Mouse (Mus musculus): Measurements from ENCODE around the gene Dnm2. TPM values are rescaled to one million over a fixed set of nuclear protein-coding genes. Genes with fewer than 3 reads are reported as not detected.

Dnm2 gene
- total and polyA plus RNA-seq, 2 experiments from 2014 or later, result 58.6 to 80.4 TPM

GRCm38 (mm10) chr9:21496308-21497049, 71.8 kb downstream of the Dnm2 start:
- DNase-seq (ENCODE audit: low spot score) (no peak), ATAC-seq (no peak)
- Histone ChIP-seq H3K9me3 (ENCODE audit: low read length) (no peaks in the 10 kb centered on the region), H3K4me1 (ENCODE audit: insufficient read depth, low read length) (no peaks in the 10 kb centered on the region), H3K36me3 (ENCODE audit: insufficient read depth, low read length) (peaks cover 11% of the 10 kb centered on the region), H3K9ac (replicated peaks; ENCODE audit: low read length) (no peak overlapping the region), H3K4me2 (ENCODE audit: low read depth, low read length) (no peak overlapping the region), H3K4me3 (ENCODE audit: low read length) (no peak overlapping the region), H3K27ac (no peak overlapping the region), H3K27me3 (ENCODE audit: insufficient read depth, low read length) (no peaks in the 10 kb centered on the region)
- WGBS, result 88% methylated on average over 18 of the region's 19 CpGs
- TF ChIP-seq CTCF (IDR thresholded peaks at IDR 0.05; ENCODE audit: low read depth), result no peak

DNA sequence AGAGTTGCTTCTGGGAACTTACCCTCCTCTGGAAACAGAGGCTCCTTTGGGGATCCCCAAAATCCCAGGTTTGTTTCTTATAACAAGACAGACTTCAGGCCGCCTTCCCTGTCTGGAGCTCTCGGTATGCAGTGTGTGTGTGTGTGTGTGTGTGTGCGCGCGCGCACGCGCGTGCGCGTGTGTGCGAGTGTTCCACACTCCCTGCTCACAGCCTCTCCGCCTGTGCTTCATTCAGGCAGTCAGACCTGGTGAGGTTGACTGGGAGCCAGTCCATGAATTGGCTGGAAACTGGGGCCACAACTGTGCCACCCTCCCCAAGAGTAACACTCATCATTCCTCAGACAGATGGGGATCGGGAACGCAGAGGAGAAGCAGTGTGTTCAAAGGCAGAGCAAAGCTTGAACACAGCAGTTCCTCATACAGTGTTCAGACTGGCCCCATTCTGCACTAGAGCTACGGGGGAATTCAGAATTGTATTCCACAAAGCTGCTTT, 72.4 kb downstream of the Dnm2 start:
- DNase-seq (ENCODE audit: low spot score), result no peak

GRCm38 (mm10) chr9:21497664-21498063, 73.0 kb downstream of the Dnm2 start:
- ATAC-seq, result no peak
- TF ChIP-seq CTCF (IDR thresholded peaks at IDR 0.05; ENCODE audit: low read depth), result no peak
- WGBS, result 89% methylated on average over 2 of the region's 2 CpGs

More for the DNA sequence above, 72.4 kb downstream of the Dnm2 start:
- H3K36me3 ChIP-seq (ENCODE audit: insufficient read depth, low read length), result peaks cover 8% of the 10 kb centered on the region
- no peaks in the 10 kb centered on the region for H3K4me1 ChIP-seq (ENCODE audit: insufficient read depth, low read length)
- H3K4me2 ChIP-seq (ENCODE audit: low read depth, low read length), result no peak overlapping the region
- WGBS, result 93% methylated on average over 16 of the region's 16 CpGs
- no peak overlapping the region for H3K4me3 ChIP-seq (ENCODE audit: low read length)
- no peak for ATAC-seq
- H3K27me3 ChIP-seq (ENCODE audit: insufficient read depth, low read length), result no peaks in the 10 kb centered on the region
- H3K27ac ChIP-seq, result no peak overlapping the region
- no peak overlapping the region for H3K9ac ChIP-seq (replicated peaks; ENCODE audit: low read length)
- H3K9me3 ChIP-seq (ENCODE audit: low read length), result no peaks in the 10 kb centered on the region
- no peak for TF ChIP-seq CTCF (IDR thresholded peaks at IDR 0.05; ENCODE audit: low read depth)

GRCm38 (mm10) chr9:21498284-21498902, 73.7 kb downstream of the Dnm2 start:
- WGBS, result 85% methylated on average over 12 of the region's 12 CpGs
- Histone ChIP-seq H3K9ac (replicated peaks; ENCODE audit: low read length) (no peak overlapping the region), H3K36me3 (ENCODE audit: insufficient read depth, low read length) (peaks cover 8% of the 10 kb centered on the region)

More at GRCm38 (mm10) chr9:21497664-21498063, 73.0 kb downstream of the Dnm2 start:
- no peak overlapping the region for H3K27ac ChIP-seq
- H3K4me3 ChIP-seq (ENCODE audit: low read length), result no peak overlapping the region
- no peak overlapping the region for H3K9ac ChIP-seq (replicated peaks; ENCODE audit: low read length)
- no peak for DNase-seq (ENCODE audit: low spot score)
- H3K4me1 ChIP-seq (ENCODE audit: insufficient read depth, low read length), result no peaks in the 10 kb centered on the region
- H3K36me3 ChIP-seq (ENCODE audit: insufficient read depth, low read length), result peaks cover 8% of the 10 kb centered on the region
- no peaks in the 10 kb centered on the region for H3K27me3 ChIP-seq (ENCODE audit: insufficient read depth, low read length)
- H3K4me2 ChIP-seq (ENCODE audit: low read depth, low read length), result no peak overlapping the region
- H3K9me3 ChIP-seq (ENCODE audit: low read length), result no peaks in the 10 kb centered on the region

DNA sequence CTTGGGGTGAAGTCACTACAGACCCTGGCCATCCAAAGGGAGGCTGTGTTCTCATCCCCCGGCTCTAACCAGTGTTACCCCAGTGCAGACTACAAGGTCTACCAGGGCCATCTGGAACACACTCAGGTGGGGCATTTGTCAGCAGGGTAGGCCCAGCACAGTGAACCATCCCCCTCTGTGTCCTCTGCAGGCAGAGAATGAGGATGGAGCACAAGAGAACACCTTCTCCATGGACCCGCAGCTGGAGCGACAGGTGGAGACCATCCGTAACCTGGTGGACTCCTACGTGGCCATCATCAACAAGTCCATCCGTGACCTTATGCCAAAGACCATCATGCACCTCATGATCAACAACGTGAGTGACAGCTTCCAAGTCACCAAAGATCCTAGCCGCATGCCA, 78.6 kb downstream of the Dnm2 start:
- ATAC-seq (no peak), DNase-seq (ENCODE audit: low spot score) (no peak)
- peaks cover 44% of the 10 kb centered on the region for H3K36me3 ChIP-seq (ENCODE audit: insufficient read depth, low read length)
- H3K9me3 ChIP-seq (ENCODE audit: low read length), result no peaks in the 10 kb centered on the region
- no peak overlapping the region for H3K4me2 ChIP-seq (ENCODE audit: low read depth, low read length)
- no peaks in the 10 kb centered on the region for H3K27me3 ChIP-seq (ENCODE audit: insufficient read depth, low read length)
- TF ChIP-seq CTCF (IDR thresholded peaks at IDR 0.05; ENCODE audit: low read depth), result no peak
- no peak overlapping the region for H3K27ac ChIP-seq
- H3K4me1 ChIP-seq (ENCODE audit: insufficient read depth, low read length), result no peaks in the 10 kb centered on the region
- no peak overlapping the region for H3K9ac ChIP-seq (replicated peaks; ENCODE audit: low read length)
- H3K4me3 ChIP-seq (ENCODE audit: low read length), result no peak overlapping the region
- WGBS, result 95% methylated on average over 8 of the region's 8 CpGs

More at GRCm38 (mm10) chr9:21498284-21498902, 73.7 kb downstream of the Dnm2 start:
- TF ChIP-seq CTCF (IDR thresholded peaks at IDR 0.05; ENCODE audit: low read depth), result no peak
- Histone ChIP-seq H3K9me3 (ENCODE audit: low read length) (no peaks in the 10 kb centered on the region), H3K4me2 (ENCODE audit: low read depth, low read length) (no peak overlapping the region), H3K4me1 (ENCODE audit: insufficient read depth, low read length) (no peaks in the 10 kb centered on the region), H3K4me3 (ENCODE audit: low read length) (no peak overlapping the region), H3K27ac (no peak overlapping the region), H3K27me3 (ENCODE audit: insufficient read depth, low read length) (no peaks in the 10 kb centered on the region)
- DNase-seq (ENCODE audit: low spot score) (no peak), ATAC-seq (no peak)

DNA sequence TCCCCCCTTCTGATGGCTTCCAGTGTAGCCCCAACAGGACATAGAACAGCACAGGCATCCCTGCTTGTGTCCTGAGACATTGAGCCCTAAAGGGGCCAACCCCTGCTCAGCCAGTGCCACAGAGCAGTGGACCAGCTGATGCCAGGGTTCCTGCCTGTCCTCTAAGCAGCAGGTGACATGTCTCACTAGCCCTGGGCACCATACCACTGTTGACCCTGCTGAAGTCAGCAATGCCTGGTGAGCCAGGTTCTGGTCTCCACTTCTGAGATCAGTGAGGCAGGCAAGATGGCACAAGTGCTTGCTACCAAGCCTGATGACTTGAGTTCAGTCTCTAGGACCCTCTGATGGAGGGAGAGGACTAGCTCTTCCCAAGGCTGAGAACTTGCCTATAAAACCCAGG, 81.1 kb downstream of the Dnm2 start:
- H3K27me3 ChIP-seq (ENCODE audit: insufficient read depth, low read length), result no peaks in the 10 kb centered on the region
- H3K4me3 ChIP-seq (ENCODE audit: low read length), result no peak overlapping the region
- H3K4me1 ChIP-seq (ENCODE audit: insufficient read depth, low read length), result peaks cover 7% of the 10 kb centered on the region; the same call in 1 of the 2 replicates
- H3K27ac ChIP-seq, result no peak overlapping the region
- ATAC-seq (no peak), DNase-seq (ENCODE audit: low spot score) (no peak)
- H3K9ac ChIP-seq (replicated peaks; ENCODE audit: low read length), result no peak overlapping the region
- TF ChIP-seq CTCF (IDR thresholded peaks at IDR 0.05; ENCODE audit: low read depth), result no peak
- H3K4me2 ChIP-seq (ENCODE audit: low read depth, low read length), result no peak overlapping the region
- no peaks in the 10 kb centered on the region for H3K9me3 ChIP-seq (ENCODE audit: low read length)
- peaks cover 36% of the 10 kb centered on the region for H3K36me3 ChIP-seq (ENCODE audit: insufficient read depth, low read length)

Measured in hindbrain, postnatal 0 days (tissue).